ENCODE assay signal across 16 mouse cellular contexts in the genomic region with DNA sequence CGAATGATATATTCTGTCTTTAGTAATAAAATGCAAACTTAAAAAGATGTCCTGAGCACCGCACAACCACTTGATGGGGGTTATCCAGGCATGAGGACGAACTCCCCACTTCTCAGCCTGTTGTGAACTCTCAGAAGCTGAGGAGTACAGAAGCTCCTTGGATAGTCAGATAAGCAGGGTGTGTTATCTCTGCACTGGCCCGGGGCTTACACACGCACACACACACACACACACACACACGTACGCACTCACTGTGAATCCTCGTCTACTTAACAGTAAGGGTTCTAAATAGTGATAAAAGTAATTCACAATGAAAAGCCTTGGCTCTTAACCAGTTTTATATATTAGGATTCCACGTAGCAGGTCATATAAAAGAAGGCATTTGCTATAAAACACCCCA.
DNase-seq lines count a peak whose midpoint lies in the region; ATAC-seq and TF ChIP-seq lines count a peak whose summit lies in the region.
"Had no signal": no experiment of that assay in that cellular context is flagged by ENCODE, and none has a peak within 500 bp of the region (broad histone marks: within the 10 kb centered on the region; RNA-seq: fewer than 3 reads in every experiment).

No protein-coding gene starts in this region.

- intact Hi-C loops in gastrocnemius, postnatal 14 days (cut with DNase I; ENCODE audit: low total_unique reads), result no loop called here

- DNase-seq in layer of hippocampus, adult 2 months (ENCODE audit: low spot score in 2 of 2), result no peak
- DNase-seq in layer of hippocampus, postnatal 10 days (ENCODE audit: low spot score in 2 of 2), result no peak
- no peak for DNase-seq in gastrocnemius, postnatal 14 days
- DNase-seq in lung, postnatal 10 days, result no peak
- DNase-seq: adrenal gland, postnatal 10 days; cerebellum, adult 11 months; cerebellum, adult 9-10 months; cerebellum, postnatal 25 days; gastrocnemius, postnatal 10 days; heart, postnatal 10 days had no signal

- no peak overlapping the region for H3K4me2 ChIP-seq in liver, embryonic 12.5 days
- H3K4me2 ChIP-seq in liver, embryonic 16.5 days (ENCODE audit: low read depth, low read length), result no peak overlapping the region
- H3K4me2 ChIP-seq: embryonic facial prominence, embryonic 12.5 days; forebrain, embryonic 15.5 days; hindbrain, embryonic 15.5 days had no signal

- 50% methylated on average over 9 of the region's 9 CpGs for WGBS in liver, embryonic 12.5 days (ENCODE audit: insufficient replicate concordance)
- WGBS in liver, embryonic 16.5 days (ENCODE audit: insufficient replicate concordance), result 44% methylated on average over 9 of the region's 9 CpGs

- ATAC-seq in liver, embryonic 12.5 days, result peak; percentile 75
- peak; percentile 72 for ATAC-seq in liver, embryonic 16.5 days (ENCODE audit: low read depth)
- no peak for ATAC-seq in CD4-positive, CD25-positive, alpha-beta regulatory T cell, adult 4 months
- ATAC-seq: forebrain, embryonic 15.5 days had no signal

- peaks cover 81% of the 10 kb centered on the region for H3K36me3 ChIP-seq in liver, embryonic 12.5 days
- H3K36me3 ChIP-seq in liver, embryonic 16.5 days (ENCODE audit: control insufficient read depth, insufficient read depth), result peaks cover 57% of the 10 kb centered on the region

- H3K4me1 ChIP-seq in liver, embryonic 12.5 days, result peaks cover 31% of the 10 kb centered on the region
- peaks cover 9% of the 10 kb centered on the region; the same call in 1 of the 2 replicates for H3K4me1 ChIP-seq in liver, embryonic 16.5 days (ENCODE audit: control insufficient read depth, low read depth, low read length)
- H3K4me1 ChIP-seq: embryonic facial prominence, embryonic 12.5 days had no signal

- no peak overlapping the region for H3K4me3 ChIP-seq in layer of hippocampus, adult 2 months
- no peak overlapping the region for H3K4me3 ChIP-seq in liver, embryonic 12.5 days
- H3K4me3 ChIP-seq in liver, embryonic 16.5 days (ENCODE audit: low read depth, low read length), result no peak overlapping the region
- H3K4me3 ChIP-seq: embryonic facial prominence, embryonic 12.5 days; forebrain, embryonic 15.5 days; hindbrain, embryonic 15.5 days had no signal

- no peak for TF ChIP-seq CTCF in layer of hippocampus, adult 2 months (conservative IDR thresholded peaks at IDR 0.05)

- H3K27ac ChIP-seq in layer of hippocampus, adult 2 months, result peak overlapping the region; percentile 61; the same call in 1 of the 2 replicates
- H3K27ac ChIP-seq in liver, embryonic 12.5 days, result no peak overlapping the region
- no peak overlapping the region for H3K27ac ChIP-seq in liver, embryonic 16.5 days (ENCODE audit: low read length)
- H3K27ac ChIP-seq: embryonic facial prominence, embryonic 12.5 days; forebrain, embryonic 15.5 days; hindbrain, embryonic 15.5 days had no signal

- no peaks in the 10 kb centered on the region for H3K27me3 ChIP-seq in liver, embryonic 12.5 days (replicated peaks)
- no peaks in the 10 kb centered on the region for H3K27me3 ChIP-seq in liver, embryonic 16.5 days (ENCODE audit: control insufficient read depth, insufficient read depth, low read depth, low read length)
- H3K27me3 ChIP-seq: embryonic facial prominence, embryonic 12.5 days; forebrain, embryonic 15.5 days; hindbrain, embryonic 15.5 days had no signal

- no peak overlapping the region for H3K9ac ChIP-seq in liver, embryonic 12.5 days
- no peak overlapping the region for H3K9ac ChIP-seq in liver, embryonic 16.5 days (ENCODE audit: low read depth, low read length)
- H3K9ac ChIP-seq: embryonic facial prominence, embryonic 12.5 days; forebrain, embryonic 15.5 days; hindbrain, embryonic 15.5 days had no signal

- H3K9me3 ChIP-seq in liver, embryonic 12.5 days (replicated peaks), result no peaks in the 10 kb centered on the region
- H3K9me3 ChIP-seq in liver, embryonic 16.5 days (replicated peaks; ENCODE audit: control insufficient read depth, low read length), result no peaks in the 10 kb centered on the region
- H3K9me3 ChIP-seq: embryonic facial prominence, embryonic 12.5 days; forebrain, embryonic 15.5 days; hindbrain, embryonic 15.5 days had no signal
